Mouse (Mus musculus) brain, embryonic 18.5 days (tissue): ENCODE measurements around the gene Lama1.
A peak's percentile ranks its signal among the peaks of the same experiment; 100 is the strongest.
"Not testable (repeated sequence)": the region's sequence is repeated elsewhere in the genome, so short reads cannot be mapped to it uniquely, and the experiment has no call there.

Source experiments
- DNase-seq: peaks from one replicate; pipeline ENCODE4 v3.0.0-alpha.2; 2012; ENCODE audit warnings: low read depth, low spot score

The Lama1 gene

DNA sequence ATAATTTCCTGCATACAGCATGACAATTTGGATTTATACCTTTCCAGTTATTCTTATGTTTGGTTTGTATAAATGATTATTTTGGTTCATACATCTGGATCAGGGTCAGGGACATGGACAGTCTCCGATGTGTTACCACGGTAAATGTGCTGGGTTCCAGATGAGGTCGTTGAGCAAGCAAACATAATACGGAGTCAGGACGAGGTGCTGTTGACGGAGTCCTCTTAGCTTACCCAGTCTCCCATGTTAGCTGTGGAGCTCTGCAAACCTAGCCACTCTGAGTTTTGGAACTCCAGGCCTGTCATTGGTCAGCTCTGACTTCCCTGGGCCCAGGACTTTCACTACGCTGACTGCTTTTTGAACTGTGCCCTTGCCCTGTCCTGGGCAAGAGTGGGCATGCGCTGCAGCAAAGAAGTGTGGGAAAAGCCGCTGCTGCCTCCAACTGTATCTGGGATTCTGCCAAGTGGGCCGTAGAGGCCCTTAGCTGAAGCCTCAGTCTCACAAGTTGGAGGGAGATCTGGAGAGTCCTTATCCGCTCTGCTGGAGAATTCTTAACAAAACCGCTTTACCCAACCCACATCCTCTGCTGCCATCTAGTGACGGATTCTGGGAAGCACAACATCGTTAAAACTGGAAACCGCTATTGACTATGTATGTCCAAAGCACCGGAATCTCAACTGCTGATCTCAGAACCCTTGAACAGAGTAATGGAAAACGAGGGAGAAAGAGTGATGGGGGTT, 140.5 kb downstream of the Lama1 start:
- peak; percentile 67 for DNase-seq

GRCm38 (mm10) chr17:67838948-67839347, 141.9 kb downstream of the Lama1 start:
- no peak for DNase-seq

DNA sequence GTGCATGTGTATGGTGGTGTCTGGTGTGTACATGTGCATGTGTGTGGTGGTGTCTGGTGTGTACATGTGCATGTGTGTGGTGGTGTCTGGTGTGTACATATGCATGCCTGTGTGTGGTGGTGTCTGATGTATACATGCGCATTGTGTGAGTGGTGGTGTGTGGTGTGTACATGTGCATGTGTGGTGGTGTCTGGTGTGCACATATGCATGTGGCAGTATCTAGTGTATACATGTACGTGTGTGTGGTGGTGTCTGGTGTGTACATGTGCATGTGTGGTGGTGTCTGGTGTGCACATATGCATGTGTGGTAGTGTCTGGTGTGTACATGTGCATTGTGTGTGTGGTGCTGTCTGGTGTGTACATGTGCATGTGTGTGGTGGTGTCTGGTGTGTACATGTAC, 144.4 kb downstream of the Lama1 start:
- not testable (repeated sequence) for DNase-seq

- DNase-seq: no peak
Measured at GRCm38 (mm10) chr17:67861080-67861630, 164.1 kb downstream of the Lama1 start.

DNA sequence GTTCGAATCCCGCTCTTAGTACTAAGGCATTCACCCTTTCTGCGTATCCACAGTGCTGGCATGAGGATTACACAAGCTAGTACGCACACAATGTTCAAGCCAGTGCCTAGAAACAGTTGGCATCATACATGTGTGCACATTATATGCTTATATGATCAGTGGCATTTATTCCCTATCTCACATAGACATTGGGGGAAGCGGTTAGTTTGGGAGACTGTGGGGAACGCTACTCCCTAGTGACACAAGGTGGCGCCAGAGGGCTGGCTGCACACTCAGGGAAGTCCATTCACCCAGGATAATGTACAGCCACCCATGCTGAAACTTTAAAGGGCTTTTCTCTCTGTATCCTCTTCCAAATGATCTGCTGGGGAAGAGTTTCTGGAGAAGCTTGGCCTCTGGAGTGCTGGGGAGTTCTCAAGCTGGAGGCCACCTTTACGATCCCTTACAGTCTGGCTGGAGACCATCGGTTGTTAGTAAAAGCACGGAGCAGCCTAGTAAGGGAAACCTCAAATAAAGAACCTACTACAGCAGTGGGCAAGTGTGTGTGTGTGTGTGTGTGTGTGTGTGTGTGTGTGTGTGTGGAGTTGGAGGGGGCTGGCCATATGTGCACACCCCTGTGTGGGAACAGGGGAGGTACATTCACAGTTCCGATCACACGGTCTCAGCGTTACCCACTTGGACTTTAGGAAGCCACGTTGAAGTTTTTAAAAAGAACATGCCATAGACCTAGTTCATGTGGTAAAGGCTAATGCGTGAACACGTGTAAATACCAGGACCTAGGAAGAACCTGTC, 164.9 kb downstream of the Lama1 start:
- DNase-seq: peak; percentile 42

DNA sequence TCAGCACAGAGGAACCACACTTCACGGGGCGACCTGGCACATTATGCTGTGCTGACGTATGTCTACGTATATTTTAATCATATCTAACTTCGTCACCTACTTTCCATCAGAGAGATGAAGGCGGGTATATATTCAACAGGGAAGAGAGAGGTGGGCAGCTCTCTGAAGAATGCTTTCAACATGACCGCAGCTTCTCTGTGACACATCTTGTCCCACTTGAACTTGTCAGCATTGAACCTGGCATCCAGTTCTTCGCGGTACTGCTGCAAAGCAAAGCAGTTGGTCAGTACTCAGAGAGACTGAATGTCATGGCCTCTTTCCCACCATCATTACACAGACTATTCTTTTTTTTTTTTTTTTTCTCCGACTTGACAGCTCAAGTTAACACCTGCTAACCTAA, 167.3 kb downstream of the Lama1 start:
- DNase-seq: no peak

DNA sequence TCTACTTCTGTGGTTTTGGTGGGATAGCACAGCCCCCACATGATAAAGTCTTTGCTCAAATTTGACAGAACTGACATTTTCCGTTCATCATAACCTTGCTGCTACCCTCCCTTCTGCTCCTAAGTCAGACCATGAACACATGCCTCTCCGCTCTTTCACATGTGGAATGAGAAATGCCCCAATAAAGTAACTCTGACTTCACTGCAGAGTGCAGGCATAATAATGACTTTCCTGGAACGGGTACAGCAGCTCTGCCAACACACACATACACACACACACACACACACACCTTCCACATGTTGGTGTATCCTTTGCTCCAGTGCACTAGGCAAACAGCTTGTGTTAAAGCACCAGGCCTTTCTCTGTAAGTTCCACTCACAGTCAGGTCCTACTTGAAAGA, 167.9 kb downstream of the Lama1 start:
- DNase-seq: no peak

- no peak for DNase-seq
Measured at GRCm38 (mm10) chr17:67866026-67866425, 169.0 kb downstream of the Lama1 start.

DNA sequence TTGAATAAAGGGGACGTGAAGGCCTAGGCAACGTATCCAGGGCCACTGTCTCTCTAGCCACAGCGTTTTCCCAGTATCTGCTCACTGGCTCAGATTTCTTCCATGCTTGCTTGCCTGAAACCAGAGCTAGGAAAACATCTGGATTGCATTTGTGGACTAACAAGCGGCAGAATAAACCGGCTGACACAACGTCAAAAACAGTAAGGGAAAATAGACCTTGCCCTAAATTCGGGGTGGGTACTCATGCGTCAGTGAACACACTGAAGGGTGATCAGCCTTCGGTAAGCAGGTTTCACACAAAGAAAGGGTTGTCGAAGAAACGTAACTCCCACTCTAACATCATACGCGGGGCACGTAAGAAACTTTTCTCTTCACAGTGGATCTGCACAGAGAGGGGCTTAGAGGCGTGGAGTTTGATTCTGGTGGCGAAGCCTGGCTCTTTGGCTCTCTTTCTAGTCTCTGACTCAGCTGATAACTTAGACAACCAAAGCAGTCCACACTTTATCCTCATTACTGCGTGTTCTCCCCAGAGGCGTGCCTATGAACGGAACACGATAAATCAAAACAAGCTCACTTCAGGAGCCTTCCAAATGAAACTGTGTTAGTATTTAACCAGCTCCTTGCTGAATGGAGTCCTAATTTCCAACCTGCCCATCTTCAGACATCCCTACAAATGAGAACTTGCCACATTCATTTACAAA, 169.6 kb downstream of the Lama1 start:
- DNase-seq: no peak

- DNase-seq: peak; percentile 46
Measured at GRCm38 (mm10) chr17:67869731-67870601, 172.9 kb downstream of the Lama1 start.
